Mouse (Mus musculus): ENCODE measurements at regions not wholly inside any gene's neighbourhood (a gene's known extent, or its start where the extent isn't known, plus 50 kb on each side); places are given as distances from the start of the nearest gene placed in this dataset.

DNA sequence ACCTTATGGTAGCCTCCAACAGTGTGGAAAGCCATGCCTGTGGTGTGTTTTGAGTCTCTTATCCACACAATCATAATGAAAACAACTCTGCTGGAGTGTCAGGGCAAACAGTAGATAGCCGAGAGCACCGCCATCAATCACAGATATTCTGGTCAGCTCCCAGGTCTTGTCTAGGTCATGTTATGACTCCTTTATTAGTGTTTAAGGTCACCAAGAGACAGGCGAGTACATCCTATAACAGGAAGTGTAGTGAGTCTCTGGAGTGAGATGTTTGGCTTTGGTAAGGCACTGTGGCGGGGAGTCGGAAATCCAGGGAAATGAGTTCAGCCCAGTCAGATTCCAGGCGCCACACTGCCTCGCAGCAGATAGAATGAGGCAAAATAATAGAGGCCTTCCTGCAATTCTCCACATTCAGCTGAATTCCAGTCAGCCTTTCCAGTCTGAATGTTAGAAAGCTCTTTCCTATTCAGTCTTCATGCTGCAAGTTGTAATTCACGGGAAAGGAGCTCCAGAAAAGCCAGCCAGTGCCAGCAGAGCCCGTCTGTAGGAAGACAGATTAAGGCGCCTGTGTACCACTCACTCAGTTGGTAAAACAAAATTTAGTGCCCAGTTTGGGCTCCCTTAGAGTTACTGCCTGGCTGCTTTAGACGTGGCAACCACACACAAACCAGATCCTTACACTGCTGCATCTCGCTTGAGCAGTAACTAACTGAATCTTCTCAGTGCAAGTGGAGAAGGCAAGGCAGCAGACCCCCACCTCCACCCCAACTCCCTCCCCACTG, 155.8 kb upstream of the Hey2 start:
- dilution Hi-C loops (cut with MboI; ENCODE audit: extremely low pct_ligation_motif_present, extremely low pct_unique_long_range_greater_than_20kb, low sequenced_read_pairs): no loop called here
- TF ChIP-seq MAZ (IDR thresholded peaks at IDR 0.05; ENCODE audit: low read depth, low read length) (no peak), PAX5 (IDR thresholded peaks at IDR 0.05; ENCODE audit: low read length) (no peak), E2F4 (IDR thresholded peaks at IDR 0.05; ENCODE audit: insufficient replicate concordance, low read depth, low read length) (no peak), ZKSCAN1 (IDR thresholded peaks at IDR 0.05; ENCODE audit: borderline replicate concordance, low read depth, low read length) (no peak), CHD2 (IDR thresholded peaks at IDR 0.05; ENCODE audit: low read length) (no peak), TBP (conservative IDR thresholded peaks at IDR 0.05; ENCODE audit: low read depth, low read length) (no peak), CHD1 (IDR thresholded peaks at IDR 0.05; ENCODE audit: low read depth, low read length) (no peak), MXI1 (IDR thresholded peaks at IDR 0.05; ENCODE audit: low read depth, low read length) (no peak), USF1 (IDR thresholded peaks at IDR 0.05; ENCODE audit: low read depth, low read length) (no peak)
- H3K9me3 ChIP-seq (replicated peaks; ENCODE audit: low read length): no peaks in the 10 kb centered on the region
- in situ Hi-C loops (cut with MboI; ENCODE audit: low pct_ligation_motif_present, low pct_unique_long_range_greater_than_20kb, low sequenced_read_pairs): no loop called here
- H3K4me2 ChIP-seq (ENCODE audit: insufficient read depth, low read depth, poor library complexity, severe bottlenecking): no peak overlapping the region
- no peaks in the 10 kb centered on the region for H3K79me2 ChIP-seq (replicated peaks; ENCODE audit: control insufficient read depth, extremely low read depth, insufficient read depth, poor library complexity, severe bottlenecking)
- no peak for DNase-seq (ENCODE audit: extremely low read depth)
- H3K27ac ChIP-seq (ENCODE audit: insufficient read depth, low read depth): no peak overlapping the region
- H3K27me3 ChIP-seq (replicated peaks): no peaks in the 10 kb centered on the region
- no peak overlapping the region for H3K9ac ChIP-seq (ENCODE audit: insufficient read depth, low read depth)
- no peaks in the 10 kb centered on the region for H3K36me3 ChIP-seq (replicated peaks in 1 of 2; ENCODE audit: control insufficient read depth in 1 of 2, insufficient read depth in 1 of 2, low read length in 1 of 2)
- no peak overlapping the region for H3K4me3 ChIP-seq (replicated peaks in 1 of 3; ENCODE audit: low read depth in 2 of 3, low read length in 2 of 3, poor library complexity in 1 of 3)
- H3K4me1 ChIP-seq (ENCODE audit: control insufficient read depth in 1 of 2, insufficient read depth in 2 of 2): no peaks in the 10 kb centered on the region

DNA sequence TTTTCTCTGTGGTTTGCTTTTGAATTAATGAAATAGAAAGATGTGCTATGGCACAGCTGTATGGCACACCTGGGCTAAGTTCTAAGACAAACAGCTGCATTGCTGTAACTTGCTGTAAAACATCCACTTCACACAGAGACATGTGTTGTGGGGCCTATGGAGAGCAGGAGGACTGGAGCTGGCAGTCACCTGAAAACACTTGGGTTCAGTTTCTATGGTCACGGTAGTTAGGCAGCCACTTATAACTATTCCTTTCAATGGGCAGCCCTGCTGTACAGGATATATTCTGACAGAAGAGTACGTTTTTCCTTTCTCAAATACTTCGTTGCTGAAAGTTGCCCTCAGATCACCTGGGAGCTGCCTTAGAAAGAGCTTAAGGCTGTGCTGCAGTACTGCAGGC, 149.6 kb upstream of the Hey2 start:
- DNase-seq (ENCODE audit: extremely low read depth): no peak
- Histone ChIP-seq H3K9ac (ENCODE audit: insufficient read depth, low read depth) (no peak overlapping the region), H3K27me3 (replicated peaks) (no peaks in the 10 kb centered on the region), H3K36me3 (replicated peaks in 1 of 2; ENCODE audit: control insufficient read depth in 1 of 2, insufficient read depth in 1 of 2, low read length in 1 of 2) (no peaks in the 10 kb centered on the region), H3K9me3 (replicated peaks; ENCODE audit: low read length) (no peaks in the 10 kb centered on the region), H3K79me2 (replicated peaks; ENCODE audit: control insufficient read depth, extremely low read depth, insufficient read depth, poor library complexity, severe bottlenecking) (no peaks in the 10 kb centered on the region), H3K27ac (ENCODE audit: insufficient read depth, low read depth) (no peak overlapping the region), H3K4me1 (ENCODE audit: control insufficient read depth in 1 of 2, insufficient read depth in 2 of 2) (no peaks in the 10 kb centered on the region), H3K4me3 (replicated peaks in 1 of 3; ENCODE audit: low read depth in 2 of 3, low read length in 2 of 3, poor library complexity in 1 of 3) (no peak overlapping the region), H3K4me2 (ENCODE audit: insufficient read depth, low read depth, poor library complexity, severe bottlenecking) (no peak overlapping the region)
- in situ Hi-C loops (cut with MboI; ENCODE audit: low pct_ligation_motif_present, low pct_unique_long_range_greater_than_20kb, low sequenced_read_pairs): no loop called here
- TF ChIP-seq E2F4 (IDR thresholded peaks at IDR 0.05; ENCODE audit: insufficient replicate concordance, low read depth, low read length): no peak
- no peak for TF ChIP-seq NELFE (IDR thresholded peaks at IDR 0.05; ENCODE audit: low read depth, low read length)
- TF ChIP-seq TBP (conservative IDR thresholded peaks at IDR 0.05; ENCODE audit: low read depth, low read length): no peak
- TF ChIP-seq POLR2AphosphoS2 (IDR thresholded peaks at IDR 0.05; ENCODE audit: low read depth, low read length): no peak
- no peak for TF ChIP-seq GABPA (IDR thresholded peaks at IDR 0.05; ENCODE audit: insufficient replicate concordance, low read depth, low read length)
- dilution Hi-C loops (cut with MboI; ENCODE audit: extremely low pct_ligation_motif_present, extremely low pct_unique_long_range_greater_than_20kb, low sequenced_read_pairs): no loop called here
